Mouse (Mus musculus): ENCODE data around the gene Eml4. TPM values are rescaled to one million over a fixed set of nuclear protein-coding genes. Genes with fewer than 3 reads are reported as not detected.

Eml4 gene
- 16.8 and 20.6 TPM in 2 replicates for polyA plus RNA-seq (2012; rRNA removed)

- DNase-seq (ENCODE audit: low read depth, low spot score), result no peak
- WGBS, result 2% methylated on average over 55 of the region's 62 CpGs
Observed at GRCm38 (mm10) chr17:83350379-83351091, at the start of gene Eml4. TSS of gene Eml4 (plus strand) at chr17:83350931.

GRCm38 (mm10) chr17:83301433-83301832 lies 49.3 kb upstream of the Eml4 start:
- no peak for DNase-seq (ENCODE audit: low read depth, low spot score)
- 85% methylated on average over 5 of the region's 5 CpGs for WGBS

- WGBS, result 79% methylated on average over 7 of the region's 7 CpGs
- no peak for DNase-seq (ENCODE audit: low read depth, low spot score)
Observed at GRCm38 (mm10) chr17:83304089-83304822, 46.5 kb upstream of the Eml4 start.

- WGBS, result 30% methylated on average over 12 of the region's 12 CpGs
- no peak for DNase-seq (ENCODE audit: low read depth, low spot score)
Observed at GRCm38 (mm10) chr17:83306964-83307640, 43.6 kb upstream of the Eml4 start.

GRCm38 (mm10) chr17:83307641-83308296 lies 43.0 kb upstream of the Eml4 start:
- peak; percentile 80 for DNase-seq (ENCODE audit: low read depth, low spot score)

GRCm38 (mm10) chr17:83308451-83308850 lies 42.3 kb upstream of the Eml4 start:
- DNase-seq (ENCODE audit: low read depth, low spot score), result no peak
- WGBS, result 32% methylated on average over 4 of the region's 4 CpGs

More at GRCm38 (mm10) chr17:83307641-83308296, 43.0 kb upstream of the Eml4 start:
- WGBS, result 30% methylated on average over 11 of the region's 11 CpGs

GRCm38 (mm10) chr17:83309243-83309642 lies 41.5 kb upstream of the Eml4 start:
- 59% methylated on average over 1 of the region's 1 CpGs for WGBS
- no peak for DNase-seq (ENCODE audit: low read depth, low spot score)

- 72% methylated on average over 5 of the region's 5 CpGs for WGBS
- DNase-seq (ENCODE audit: low read depth, low spot score), result no peak
Observed at GRCm38 (mm10) chr17:83311806-83312205, 38.9 kb upstream of the Eml4 start.

- WGBS, result 5% methylated on average over 15 of the region's 15 CpGs
- DNase-seq (ENCODE audit: low read depth, low spot score), result no peak
Observed at GRCm38 (mm10) chr17:83312244-83312918, 38.4 kb upstream of the Eml4 start.

GRCm38 (mm10) chr17:83313046-83313689 lies 37.6 kb upstream of the Eml4 start:
- DNase-seq (ENCODE audit: low read depth, low spot score), result no peak
- 45% methylated on average over 8 of the region's 8 CpGs for WGBS

GRCm38 (mm10) chr17:83315476-83315875 lies 35.3 kb upstream of the Eml4 start:
- DNase-seq (ENCODE audit: low read depth, low spot score), result no peak
- 36% methylated on average over 4 of the region's 4 CpGs for WGBS

- no peak for DNase-seq (ENCODE audit: low read depth, low spot score)
- 12% methylated on average over 25 of the region's 25 CpGs for WGBS
Observed at GRCm38 (mm10) chr17:83322621-83323335, 28.0 kb upstream of the Eml4 start.

GRCm38 (mm10) chr17:83323410-83324268 lies 27.1 kb upstream of the Eml4 start:
- 45% methylated on average over 19 of the region's 19 CpGs for WGBS
- no peak for DNase-seq (ENCODE audit: low read depth, low spot score)

- 85% methylated on average over 11 of the region's 11 CpGs for WGBS
- DNase-seq (ENCODE audit: low read depth, low spot score), result no peak
Observed at GRCm38 (mm10) chr17:83324269-83324616, 26.5 kb upstream of the Eml4 start.

GRCm38 (mm10) chr17:83335183-83335584 lies 15.5 kb upstream of the Eml4 start:
- WGBS, result 62% methylated on average over 13 of the region's 13 CpGs

GRCm38 (mm10) chr17:83337051-83337898 lies 13.5 kb upstream of the Eml4 start:
- 57% methylated on average over 13 of the region's 13 CpGs for WGBS
- no peak for DNase-seq (ENCODE audit: low read depth, low spot score)

More at GRCm38 (mm10) chr17:83335183-83335584, 15.5 kb upstream of the Eml4 start:
- DNase-seq (ENCODE audit: low read depth, low spot score), result no peak
